Mouse (Mus musculus) layer of hippocampus, adult 11-12 months (tissue): ENCODE measurements around the gene Emilin3.

Experiments used
- DNase-seq: peaks from one replicate; pipeline ENCODE4 v3.0.0; 2022; ENCODE audit warnings: low spot score

Gene Emilin3

DNA sequence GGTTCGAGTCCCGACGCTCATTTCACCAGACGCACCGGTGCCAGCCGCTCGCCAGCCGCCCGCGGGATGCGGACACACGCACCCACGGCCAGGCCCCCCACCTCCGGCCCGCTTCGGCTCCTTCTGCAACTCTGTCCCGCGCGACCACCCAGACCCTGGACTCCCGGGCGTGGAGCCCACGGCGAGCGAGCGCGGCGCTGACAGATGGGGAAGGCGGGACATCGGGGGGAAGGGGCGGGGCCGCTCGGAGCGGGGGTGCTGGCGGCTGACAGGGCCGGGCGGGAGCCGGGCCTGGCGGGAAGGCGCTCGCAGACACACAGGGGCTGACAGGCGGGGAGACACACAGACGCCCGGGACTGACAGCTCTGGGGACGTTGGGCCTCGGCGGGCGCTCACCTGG is 39.7 kb downstream of the Emilin3 start:
- DNase-seq: peak; percentile 61

DNA sequence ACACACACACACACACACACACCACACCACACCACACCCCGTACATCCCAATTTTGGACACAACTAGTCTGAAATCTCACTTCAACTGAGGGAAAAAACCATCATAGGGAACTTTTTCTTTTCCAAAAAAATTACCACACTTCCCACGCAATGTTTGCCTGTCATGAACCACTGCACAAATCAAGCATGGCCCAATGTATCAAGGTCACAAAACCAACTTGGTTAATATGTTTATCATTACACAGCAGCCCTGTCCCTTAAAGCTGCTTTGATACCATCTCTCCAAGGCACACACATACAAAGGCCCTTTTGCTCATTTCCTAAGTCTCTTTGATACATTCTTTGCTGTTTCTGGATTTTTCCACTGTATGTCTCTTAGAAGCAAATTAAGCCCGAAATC is 40.8 kb downstream of the Emilin3 start:
- DNase-seq: no peak

- no peak for DNase-seq
These were observed 42.7 kb downstream of the Emilin3 start for GRCm38 (mm10) chr2:160869446-160869845.

- DNase-seq: no peak
These were observed 46.9 kb downstream of the Emilin3 start for GRCm38 (mm10) chr2:160865266-160865665.

GRCm38 (mm10) chr2:160864112-160864511 is 48.0 kb downstream of the Emilin3 start:
- DNase-seq: no peak

DNA sequence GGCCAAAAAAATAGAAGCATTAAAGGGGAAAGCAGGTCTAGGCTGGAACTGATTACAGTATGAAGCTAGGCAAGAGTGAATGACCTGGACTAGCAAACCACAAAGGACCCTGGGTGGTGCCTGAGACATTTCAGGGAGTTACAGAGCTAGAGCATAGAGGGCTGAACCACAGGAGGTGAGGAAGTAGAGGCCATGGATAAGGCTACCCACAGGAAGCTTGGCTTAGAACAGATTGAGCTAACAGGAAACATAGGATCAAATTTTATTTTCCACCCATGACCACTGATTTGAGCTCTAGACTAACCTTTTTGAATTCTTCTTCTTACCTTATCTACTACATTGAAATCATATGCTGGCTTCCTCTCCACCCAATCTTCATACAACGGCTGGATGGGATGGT is 51.8 kb downstream of the Emilin3 start:
- DNase-seq: no peak
